Mouse (Mus musculus) heart, adult 2 months (tissue): ENCODE results near the gene Gmppa. TPM values are rescaled to one million over a fixed set of nuclear protein-coding genes. Genes with fewer than 3 reads are reported as not detected.

Source experiments
- DNase-seq, 2 experiments: peaks; one replicate each; pipeline ENCODE4 v3.0.0; 2021
- H3K27ac ChIP-seq: fragments of 200-600 bp; 2 replicates; pipeline ENCODE4 v1.8.1; 2022
- H3K27me3 ChIP-seq: fragments of 200-500 bp; 2 replicates; pipeline ENCODE4 v1.6.1; 2012; ENCODE audit warnings: mild to moderate bottlenecking, low read length, inconsistent platforms, mixed read lengths; ENCODE audit not compliant: control insufficient read depth, insufficient read depth
- H3K36me3 ChIP-seq: fragments of 200-500 bp; 2 replicates; pipeline ENCODE4 v1.6.1; 2012; ENCODE audit warnings: low read length, inconsistent platforms; ENCODE audit not compliant: control insufficient read depth, insufficient read depth
- H3K4me1 ChIP-seq: fragments of 200-500 bp; 2 replicates; pipeline ENCODE4 v1.6.1; 2011; ENCODE audit warnings: low read length; ENCODE audit not compliant: control insufficient read depth, insufficient read depth
- H3K4me3 ChIP-seq: fragments of 200-600 bp; 2 replicates; pipeline ENCODE4 v1.8.1; 2022
- H3K79me2 ChIP-seq: fragments of 200-500 bp; replicated peaks from 2 replicates; pipeline ENCODE4 v1.6.1; 2012; ENCODE audit warnings: mild to moderate bottlenecking, inconsistent platforms, low read length, moderate library complexity, mixed read lengths; ENCODE audit not compliant: control insufficient read depth, insufficient read depth
- H3K9ac ChIP-seq: fragments of 200-500 bp; 2 replicates; pipeline ENCODE4 v1.6.1; 2012; ENCODE audit warnings: low read depth, mild to moderate bottlenecking, control low read depth, inconsistent platforms, low read length, mixed read lengths
- CTCF ChIP-seq: fragments of 200-600 bp; IDR thresholded peaks from 2 replicates; pipeline ENCODE4 v1.8.1; 2022; ENCODE audit warnings: antibody characterized with exemption, mild to moderate bottlenecking, moderate library complexity
- EP300 ChIP-seq: fragments of 200-500 bp; IDR thresholded peaks from 2 replicates; pipeline ENCODE4 v1.6.1; 2011; ENCODE audit warnings: low read depth, low read length, control low read depth; ENCODE audit not compliant: insufficient read depth
- POLR2A ChIP-seq: fragments of 200-500 bp; IDR thresholded peaks from 2 replicates; pipeline ENCODE4 v1.6.1; 2011; ENCODE audit warnings: mild to moderate bottlenecking, low read depth, low read length, control low read depth; ENCODE audit not compliant: insufficient read depth
- WGBS: fragments of 180-500 bp; shearing (Covaris S2); methylation state at CpG from one replicate; pipeline ENCODE4 v1.1.7; 2018; 5-methylcytosine and 5-hydroxymethylcytosine counted together
- intact Hi-C: fragments of 180-260 bp; cut with DNase I; formaldehyde crosslinking; loops from one replicate; pipeline ENCODE4 v1.15.1; 2025
- polyA plus RNA-seq: library from polyadenylated mRNA; depleted of rRNA; stranded (reverse); fragments of >200 nt; gene quantifications from 2 replicates; pipeline ENCODE4 v1.2.3, GENCODE M21; 2012
- total RNA-seq, 2 experiments: library from RNA; stranded (reverse); gene quantifications; 2 replicates each; pipeline ENCODE4 v1.2.3; 2021

The Gmppa gene
- total and polyA plus RNA-seq, 3 experiments: 38.9 to 94.6 (median 39.9) TPM

DNA sequence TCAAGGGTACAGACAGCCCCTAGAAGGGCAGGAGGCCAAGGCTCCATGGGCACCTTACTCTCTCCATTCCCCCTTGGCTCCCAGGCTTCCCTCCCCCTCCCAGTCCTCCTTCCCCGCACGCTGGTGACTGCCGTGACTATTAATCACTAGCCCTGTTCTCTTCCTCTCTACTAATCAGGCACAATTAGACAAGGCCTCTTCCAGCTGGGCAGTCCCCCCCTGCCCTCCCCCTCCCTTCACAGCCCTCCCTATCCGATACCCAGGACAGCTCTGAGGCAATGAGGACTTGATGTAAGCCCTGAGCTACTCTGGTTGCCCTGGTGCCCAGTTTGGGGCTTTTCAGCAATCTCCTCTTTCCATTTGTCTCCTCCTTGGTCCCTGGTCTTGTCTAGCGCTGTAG lies 20.2 kb downstream of the Gmppa start:
- WGBS: 64% methylated on average over 5 of the region's 5 CpGs
- intact Hi-C loops: no loop called here
- H3K4me3 ChIP-seq: no peak overlapping the region
- H3K36me3 ChIP-seq: no peaks in the 10 kb centered on the region
- no peaks in the 10 kb centered on the region for H3K79me2 ChIP-seq
- H3K27me3 ChIP-seq: peaks cover 12% of the 10 kb centered on the region
- peaks cover 2% of the 10 kb centered on the region; the same call in 1 of the 2 replicates for H3K4me1 ChIP-seq
- no peak overlapping the region for H3K9ac ChIP-seq
- DNase-seq: no peak
- TF ChIP-seq CTCF: no peak
- TF ChIP-seq EP300: no peak
- TF ChIP-seq POLR2A: no peak
- H3K27ac ChIP-seq: no peak overlapping the region

DNA sequence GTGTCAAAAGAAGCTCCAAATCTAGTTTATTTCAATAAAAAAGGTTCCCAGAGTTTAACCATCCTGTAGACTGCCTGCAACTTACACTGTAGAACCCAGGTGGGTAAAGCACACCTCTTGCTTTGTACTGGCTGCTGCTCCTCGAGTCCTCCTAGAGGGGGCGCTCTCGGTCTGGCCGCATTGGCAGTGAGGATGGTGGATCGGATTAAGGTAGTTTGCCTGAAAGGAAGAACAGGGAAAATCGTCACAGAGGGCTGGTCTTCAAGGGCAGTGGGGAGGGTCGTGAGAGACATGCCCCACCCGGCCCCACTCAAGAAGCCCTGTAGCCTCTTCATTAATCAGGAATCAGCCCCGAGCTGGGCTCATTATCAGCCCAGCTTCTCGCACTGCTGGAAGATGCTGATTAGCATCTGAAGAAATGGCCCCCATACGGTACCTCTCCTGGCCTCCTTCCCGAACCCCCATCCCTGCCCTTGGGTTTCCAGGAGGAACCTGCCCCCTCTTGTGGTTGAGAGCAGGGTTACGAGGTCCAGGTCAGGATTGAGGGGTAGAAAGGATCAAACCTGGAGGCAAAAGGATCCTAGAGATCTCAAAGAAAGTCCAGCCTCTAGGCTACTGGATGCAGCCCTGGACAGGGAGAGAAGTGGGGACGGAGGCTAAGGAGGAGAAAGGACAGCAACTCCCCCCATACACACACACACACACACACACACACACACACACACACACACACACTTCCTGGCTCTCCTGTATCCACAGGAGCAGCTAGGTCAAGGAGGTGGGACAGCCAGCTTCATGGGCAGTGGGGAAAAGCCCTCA lies 21.2 kb downstream of the Gmppa start:
- H3K27me3 ChIP-seq: peaks cover 8% of the 10 kb centered on the region; the same call in 1 of the 2 replicates
- 23% methylated on average over 14 of the region's 14 CpGs for WGBS
- no peaks in the 10 kb centered on the region for H3K79me2 ChIP-seq
- no peak overlapping the region for H3K4me3 ChIP-seq
- H3K27ac ChIP-seq: no peak overlapping the region
- no peak for DNase-seq
- intact Hi-C loops: no loop called here
- H3K4me1 ChIP-seq: peaks cover 2% of the 10 kb centered on the region; the same call in 1 of the 2 replicates
- no peak overlapping the region for H3K9ac ChIP-seq
- peak; percentile 54 for TF ChIP-seq CTCF
- no peak for TF ChIP-seq EP300
- TF ChIP-seq POLR2A: no peak
- H3K36me3 ChIP-seq: no peaks in the 10 kb centered on the region

DNA sequence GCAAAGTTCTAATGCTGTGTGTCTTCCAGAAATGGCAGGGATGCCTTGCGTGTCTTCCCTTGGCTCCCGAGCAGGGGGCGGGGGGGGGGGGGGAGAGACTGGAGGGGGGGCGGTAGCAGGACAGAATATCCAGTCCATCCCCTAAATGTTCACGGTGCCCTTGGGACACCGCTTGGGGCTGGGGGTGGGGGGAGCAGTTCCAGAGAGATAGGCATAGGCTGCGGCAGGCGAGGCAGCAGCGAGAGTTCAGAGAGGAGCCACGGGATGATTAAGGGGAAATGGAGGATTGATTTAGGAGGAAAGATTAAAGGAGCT lies 21.9 kb downstream of the Gmppa start:
- peaks cover 4% of the 10 kb centered on the region; the same call in 1 of the 2 replicates for H3K27me3 ChIP-seq
- H3K27ac ChIP-seq: no peak overlapping the region
- no peak for TF ChIP-seq POLR2A
- TF ChIP-seq EP300: no peak
- no peak overlapping the region for H3K9ac ChIP-seq
- DNase-seq: no peak
- intact Hi-C loops: no loop called here
- 9% methylated on average over 9 of the region's 10 CpGs for WGBS
- H3K4me1 ChIP-seq: peaks cover 2% of the 10 kb centered on the region; the same call in 1 of the 2 replicates
- no peak overlapping the region for H3K4me3 ChIP-seq
- H3K79me2 ChIP-seq: no peaks in the 10 kb centered on the region
- H3K36me3 ChIP-seq: no peaks in the 10 kb centered on the region

DNA sequence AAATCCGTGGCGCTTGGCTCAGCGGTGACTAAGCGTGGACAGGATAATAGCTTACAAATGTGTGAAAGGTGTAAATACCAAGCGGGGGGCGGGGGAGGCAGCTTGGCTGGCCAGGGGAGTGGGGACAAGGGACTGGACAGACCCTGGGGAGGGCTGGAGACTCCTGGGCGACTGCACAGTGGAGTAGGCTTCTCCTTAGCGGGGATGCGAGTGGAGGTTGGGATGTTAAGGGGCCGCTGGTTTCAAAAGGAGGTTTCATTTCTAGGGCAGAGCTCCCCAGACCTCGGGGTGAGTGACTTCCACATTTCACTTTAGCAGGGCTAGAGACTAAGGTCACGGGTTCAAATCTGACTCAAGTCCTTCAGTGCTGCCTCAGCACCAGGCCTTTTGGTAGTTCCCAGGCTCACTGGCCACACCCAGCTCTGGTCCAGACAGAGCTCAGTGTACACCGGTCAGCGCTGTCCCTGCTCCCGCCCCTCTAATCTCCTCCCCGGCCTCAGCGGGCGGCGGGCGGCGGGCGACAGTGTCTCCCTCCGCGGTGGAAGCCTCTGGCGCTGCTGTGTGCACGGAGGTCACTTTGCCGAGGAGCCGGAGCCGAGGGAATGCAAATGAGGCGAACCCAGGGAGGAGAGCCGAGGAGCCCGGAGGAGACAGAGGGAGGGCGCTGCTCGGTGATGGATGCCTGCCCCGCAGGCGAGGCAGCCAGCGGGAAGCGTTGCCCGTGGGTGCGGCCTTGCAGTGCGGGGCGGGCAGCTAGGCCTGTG lies 22.5 kb downstream of the Gmppa start:
- intact Hi-C loops: no loop called here
- Histone ChIP-seq H3K36me3 (no peaks in the 10 kb centered on the region), H3K27ac (no peak overlapping the region; the same call in 1 of the 2 replicates), H3K79me2 (no peaks in the 10 kb centered on the region), H3K27me3 (peaks cover 4% of the 10 kb centered on the region; the same call in 1 of the 2 replicates), H3K9ac (peak overlapping the region; percentile 41), H3K4me1 (peaks cover 2% of the 10 kb centered on the region; the same call in 1 of the 2 replicates), H3K4me3 (peak overlapping the region; percentile 24)
- TF ChIP-seq POLR2A: no peak
- no peak for TF ChIP-seq CTCF
- TF ChIP-seq EP300: no peak
- peak; percentile 62 to 70 for DNase-seq
- 7% methylated on average over 41 of the region's 42 CpGs for WGBS

DNA sequence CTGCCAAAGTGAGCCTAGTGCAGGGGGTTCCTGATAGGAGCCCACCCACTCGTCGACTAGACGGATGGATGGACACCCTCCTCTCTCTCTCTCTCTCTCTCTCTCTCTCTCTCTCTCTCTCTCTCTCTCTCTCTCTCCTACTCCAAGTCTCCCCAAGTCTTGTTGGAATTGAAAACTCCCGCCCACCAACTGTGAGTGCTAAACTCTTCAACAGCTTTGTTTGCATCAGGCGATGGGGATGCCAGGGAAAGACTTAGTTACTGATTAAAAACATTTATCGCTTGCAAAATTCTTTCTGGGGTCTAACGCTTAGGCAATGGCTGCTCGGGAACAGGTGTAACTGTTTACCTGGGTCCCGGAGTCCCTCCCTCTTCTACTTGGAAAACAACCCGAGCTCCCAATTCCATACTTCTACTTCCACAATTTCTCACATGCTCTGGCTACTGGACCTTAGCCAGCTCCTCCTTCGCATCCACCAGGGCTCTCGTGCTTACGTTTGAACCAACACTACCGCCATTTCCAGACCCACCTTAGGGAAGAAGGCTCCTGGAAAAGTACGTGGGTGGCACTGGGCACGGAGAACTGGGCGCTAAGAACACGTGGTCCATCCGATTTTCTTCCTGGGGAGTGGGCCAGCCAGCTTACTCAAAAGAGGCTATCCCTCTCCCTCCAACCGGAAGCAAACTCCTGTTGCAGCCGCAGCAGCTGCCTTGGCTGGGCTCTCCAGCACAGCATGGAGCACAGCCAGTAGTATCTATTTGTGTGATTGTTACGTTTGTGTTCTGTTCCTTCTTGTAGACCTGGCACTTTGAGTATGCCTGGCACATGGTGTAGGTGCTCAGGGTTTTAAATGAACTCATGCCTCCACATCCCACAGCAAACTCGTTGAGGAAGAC lies 23.3 kb downstream of the Gmppa start:
- intact Hi-C loops: no loop called here
- peaks cover 4% of the 10 kb centered on the region; the same call in 1 of the 2 replicates for H3K27me3 ChIP-seq
- no peaks in the 10 kb centered on the region for H3K79me2 ChIP-seq
- peak overlapping the region; percentile 24 for H3K4me3 ChIP-seq
- 12% methylated on average over 20 of the region's 23 CpGs for WGBS
- peaks cover 2% of the 10 kb centered on the region; the same call in 1 of the 2 replicates for H3K4me1 ChIP-seq
- no peak overlapping the region for H3K27ac ChIP-seq
- no peaks in the 10 kb centered on the region for H3K36me3 ChIP-seq
- DNase-seq: peak in 1 of 2 experiments; percentile 45
- peak overlapping the region; percentile 41 for H3K9ac ChIP-seq
- no peak for TF ChIP-seq POLR2A
